Mouse (Mus musculus) heart, embryonic 10.5 days (tissue): ENCODE data around the gene Tom1l1. TPM values are rescaled to one million over a fixed set of nuclear protein-coding genes. Genes with fewer than 3 reads are reported as not detected.
"Not testable (repeated sequence)": the region's sequence is repeated elsewhere in the genome, so short reads cannot be mapped to it uniquely, and the experiment has no call there.

Source experiments
- DNase-seq: peaks from one replicate; pipeline ENCODE4 v3.0.0-alpha.2; 2017; ENCODE audit warnings: low spot score
- H3K27ac ChIP-seq: fragments of 300-500 bp; sonication (generic); 2 replicates; pipeline ENCODE4 v1.5.1; 2016; ENCODE audit warnings: mild to moderate bottlenecking
- H3K27me3 ChIP-seq: fragments of 300-500 bp; sonication (generic); 2 replicates; pipeline ENCODE4 v1.6.1; 2016; ENCODE audit warnings: mild to moderate bottlenecking; ENCODE audit not compliant: poor library complexity, insufficient read depth, severe bottlenecking
- H3K36me3 ChIP-seq: fragments of 300-500 bp; sonication (generic); 2 replicates; pipeline ENCODE4 v1.6.1; 2016; ENCODE audit warnings: mild to moderate bottlenecking, moderate library complexity
- H3K4me1 ChIP-seq: fragments of 300-500 bp; sonication (generic); 2 replicates; pipeline ENCODE4 v1.6.1; 2016; ENCODE audit warnings: mild to moderate bottlenecking
- H3K4me3 ChIP-seq: fragments of 300-500 bp; sonication (generic); 2 replicates; pipeline ENCODE4 v1.5.1; 2016; ENCODE audit warnings: mild to moderate bottlenecking, moderate library complexity
- H3K9me3 ChIP-seq: fragments of 300-500 bp; sonication (generic); 2 replicates; pipeline ENCODE4 v1.6.1; 2016; ENCODE audit warnings: mild to moderate bottlenecking, moderate library complexity
- WGBS: fragments of 180-500 bp; shearing (Covaris S2); methylation state at CpG from one replicate; pipeline ENCODE4 v1.1.7; 2016; 5-methylcytosine and 5-hydroxymethylcytosine counted together
- polyA plus RNA-seq: library from polyadenylated mRNA; unstranded; fragments of >200 nt; fragmentation: Nextera tagmentation; extraction: Ambion mirVana; gene quantifications from 2 replicates; pipeline ENCODE4 v1.2.1, GENCODE M21; 2016

The Tom1l1 gene
- polyA plus RNA-seq: 37.9 and 44.6 TPM in 2 replicates

- WGBS: 5% methylated on average over 47 of the region's 47 CpGs
- H3K9me3 ChIP-seq: no peaks in the 10 kb centered on the region
- DNase-seq: peak; percentile 90
- no peaks in the 10 kb centered on the region for H3K27me3 ChIP-seq
- peaks cover 20% of the 10 kb centered on the region; the same call in 1 of the 2 replicates for H3K4me1 ChIP-seq
- H3K27ac ChIP-seq: peak within 1 kb of the TSS; percentile 89
- H3K36me3 ChIP-seq: peaks cover 12% of the 10 kb centered on the region
- peak within 1 kb of the TSS; percentile 77 for H3K4me3 ChIP-seq
Observed at GRCm38 (mm10) chr11:90687460-90688416, at the start of gene Tom1l1. Gene Tom1l1, minus strand, starts transcription at chr11:90688366.

GRCm38 (mm10) chr11:90733575-90733974, 45.4 kb upstream of the Tom1l1 start:
- Histone ChIP-seq H3K4me3 (no peak overlapping the region), H3K27ac (no peak overlapping the region), H3K27me3 (no peaks in the 10 kb centered on the region), H3K9me3 (no peaks in the 10 kb centered on the region), H3K4me1 (peaks cover 13% of the 10 kb centered on the region), H3K36me3 (no peaks in the 10 kb centered on the region)
- DNase-seq: no peak
- 65% methylated on average over 4 of the region's 4 CpGs for WGBS

DNA sequence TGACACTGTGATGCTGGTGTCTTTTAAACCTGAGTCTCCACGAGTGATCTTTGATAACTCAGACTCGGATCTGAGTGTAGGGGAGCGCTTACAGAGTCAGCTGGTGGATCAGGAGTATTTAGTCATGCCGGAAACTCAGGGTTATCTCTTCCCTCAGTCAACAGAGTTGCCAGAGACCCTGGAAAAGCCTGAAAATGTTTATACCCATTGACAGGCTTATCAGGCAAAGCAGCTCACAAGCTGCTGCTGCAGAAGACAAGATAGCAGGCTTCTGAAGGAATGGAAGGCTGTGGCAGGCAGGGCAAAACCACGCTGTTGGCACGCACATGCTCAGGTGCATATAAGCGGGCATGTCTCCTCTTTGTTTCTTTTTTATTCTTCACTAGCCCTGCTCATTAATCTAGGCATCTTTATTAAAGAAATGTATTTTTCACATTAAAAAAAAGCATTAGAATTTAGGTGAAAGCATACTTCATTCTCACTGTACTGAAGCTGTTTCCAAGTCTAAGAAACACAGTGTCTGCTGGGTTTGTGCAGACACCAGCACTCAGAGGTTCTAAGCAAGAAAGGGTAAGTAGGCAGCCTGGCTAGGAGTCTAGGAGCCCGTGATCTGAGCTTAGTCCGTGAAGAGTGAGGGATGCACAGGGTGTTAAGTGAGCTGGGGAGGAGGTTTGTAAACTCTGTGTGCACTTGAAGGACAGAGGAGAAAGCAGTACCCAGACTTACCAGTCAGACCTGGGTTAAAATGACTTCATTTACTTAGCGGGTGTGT, 39.4 kb upstream of the Tom1l1 start:
- no peaks in the 10 kb centered on the region for H3K9me3 ChIP-seq
- H3K27me3 ChIP-seq: no peaks in the 10 kb centered on the region
- H3K36me3 ChIP-seq: no peaks in the 10 kb centered on the region
- H3K27ac ChIP-seq: peak overlapping the region; percentile 81
- H3K4me3 ChIP-seq: peak overlapping the region; percentile 22
- peaks cover 40% of the 10 kb centered on the region for H3K4me1 ChIP-seq
- DNase-seq: peak; percentile 90
- WGBS: 29% methylated on average over 10 of the region's 10 CpGs

DNA sequence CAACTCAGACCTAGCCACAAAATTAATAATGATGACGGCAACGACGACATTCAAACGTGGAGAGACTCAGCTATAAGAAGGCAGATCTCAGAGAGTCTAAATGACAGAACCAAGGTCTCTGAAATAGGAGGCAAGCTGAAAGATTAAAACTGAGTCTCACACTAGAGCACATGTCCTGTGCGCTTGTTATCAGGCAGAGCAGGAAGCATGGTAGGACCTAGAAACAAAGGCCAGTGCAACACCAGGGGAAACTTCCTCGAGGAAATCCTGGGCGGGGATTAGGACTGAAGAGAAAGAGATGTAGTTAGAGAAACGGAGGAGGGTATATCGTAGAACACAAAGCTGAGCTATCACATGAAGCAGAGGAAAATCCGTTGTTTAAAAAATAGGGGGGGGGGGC, 38.6 kb upstream of the Tom1l1 start:
- peak overlapping the region; percentile 81 for H3K27ac ChIP-seq
- peak overlapping the region; percentile 22; the same call in 1 of the 2 replicates for H3K4me3 ChIP-seq
- WGBS: 52% methylated on average over 10 of the region's 10 CpGs
- H3K4me1 ChIP-seq: peaks cover 40% of the 10 kb centered on the region
- no peak for DNase-seq
- H3K27me3 ChIP-seq: no peaks in the 10 kb centered on the region
- H3K9me3 ChIP-seq: no peaks in the 10 kb centered on the region
- H3K36me3 ChIP-seq: no peaks in the 10 kb centered on the region

GRCm38 (mm10) chr11:90722304-90722703, 34.1 kb upstream of the Tom1l1 start:
- no peak overlapping the region for H3K27ac ChIP-seq

GRCm38 (mm10) chr11:90717719-90718118, 29.6 kb upstream of the Tom1l1 start:
- WGBS: 87% methylated on average over 3 of the region's 3 CpGs
- H3K9me3 ChIP-seq: no peaks in the 10 kb centered on the region
- H3K27me3 ChIP-seq: no peaks in the 10 kb centered on the region
- DNase-seq: no peak
- H3K27ac ChIP-seq: no peak overlapping the region
- no peak overlapping the region for H3K4me3 ChIP-seq
- peaks cover 2% of the 10 kb centered on the region; the same call in 1 of the 2 replicates for H3K4me1 ChIP-seq
- H3K36me3 ChIP-seq: no peaks in the 10 kb centered on the region

More at GRCm38 (mm10) chr11:90722304-90722703, 34.1 kb upstream of the Tom1l1 start:
- no peaks in the 10 kb centered on the region for H3K27me3 ChIP-seq
- no peaks in the 10 kb centered on the region for H3K36me3 ChIP-seq
- DNase-seq: no peak
- peaks cover 20% of the 10 kb centered on the region for H3K4me1 ChIP-seq
- H3K4me3 ChIP-seq: no peak overlapping the region
- WGBS: 89% methylated on average over 3 of the region's 3 CpGs
- no peaks in the 10 kb centered on the region for H3K9me3 ChIP-seq

- Histone ChIP-seq H3K4me3 (no peak overlapping the region), H3K27me3 (no peaks in the 10 kb centered on the region), H3K36me3 (no peaks in the 10 kb centered on the region), H3K27ac (no peak overlapping the region), H3K9me3 (no peaks in the 10 kb centered on the region), H3K4me1 (no peaks in the 10 kb centered on the region)
- no peak for DNase-seq
- WGBS: 88% methylated on average over 9 of the region's 9 CpGs
Observed at GRCm38 (mm10) chr11:90711596-90711995, 23.4 kb upstream of the Tom1l1 start.

GRCm38 (mm10) chr11:90707134-90707533, 19.0 kb upstream of the Tom1l1 start:
- DNase-seq, H3K27ac ChIP-seq, H3K4me1 ChIP-seq, H3K27me3 ChIP-seq, H3K9me3 ChIP-seq, H3K4me3 ChIP-seq, H3K36me3 ChIP-seq: not testable (repeated sequence)
- 97% methylated on average over 1 of the region's 1 CpGs for WGBS

DNA sequence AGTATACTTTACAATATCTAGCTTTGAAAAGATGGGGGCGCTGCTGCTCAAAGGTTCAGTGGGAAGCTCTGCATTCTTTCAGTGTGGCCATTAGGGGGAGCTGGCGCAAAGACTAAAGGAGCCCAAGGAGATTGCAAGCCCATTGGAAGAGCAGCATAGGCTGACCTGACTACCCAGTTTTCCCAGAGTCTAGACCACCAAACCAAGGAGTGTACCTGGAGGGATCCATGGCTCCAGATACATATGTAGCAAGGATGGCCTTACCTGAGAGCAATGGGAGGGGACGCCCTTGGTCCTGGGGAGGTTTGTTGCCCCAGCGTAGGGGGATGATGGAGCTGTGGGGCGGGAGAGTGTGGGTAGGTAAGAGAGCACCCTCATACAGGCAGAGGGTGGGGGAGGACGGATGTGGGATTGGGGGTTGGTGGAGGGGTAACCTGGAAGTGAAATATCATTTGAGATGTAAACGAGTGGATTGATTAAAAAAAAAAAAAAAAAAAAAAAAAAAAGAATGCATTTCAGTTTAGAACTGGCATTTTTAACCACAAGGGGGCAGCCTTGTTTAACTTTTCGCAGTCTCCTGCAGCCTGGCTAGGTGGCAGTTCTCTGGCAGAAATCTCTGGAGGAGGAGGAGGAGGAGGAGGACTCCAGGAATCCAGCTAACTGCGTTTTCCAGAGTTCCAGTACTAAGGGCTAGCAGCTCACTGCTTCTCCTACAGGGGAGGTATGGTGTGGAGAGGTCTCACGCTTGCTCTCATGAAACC, 9.5 kb upstream of the Tom1l1 start:
- peak; percentile 90 for DNase-seq
- no peaks in the 10 kb centered on the region for H3K9me3 ChIP-seq
- H3K4me1 ChIP-seq: no peaks in the 10 kb centered on the region
- H3K27ac ChIP-seq: no peak overlapping the region
- 21% methylated on average over 10 of the region's 10 CpGs for WGBS
- H3K27me3 ChIP-seq: no peaks in the 10 kb centered on the region
- no peaks in the 10 kb centered on the region for H3K36me3 ChIP-seq
- H3K4me3 ChIP-seq: peak overlapping the region; percentile 35; the same call in 1 of the 2 replicates

GRCm38 (mm10) chr11:90695811-90696210, 7.6 kb upstream of the Tom1l1 start:
- 48% methylated on average over 9 of the region's 9 CpGs for WGBS
- Histone ChIP-seq H3K9me3 (no peaks in the 10 kb centered on the region), H3K4me1 (0 out of 2 replicates have a peak, but pooled peaks cover 8% of the 10 kb centered on the region)

DNA sequence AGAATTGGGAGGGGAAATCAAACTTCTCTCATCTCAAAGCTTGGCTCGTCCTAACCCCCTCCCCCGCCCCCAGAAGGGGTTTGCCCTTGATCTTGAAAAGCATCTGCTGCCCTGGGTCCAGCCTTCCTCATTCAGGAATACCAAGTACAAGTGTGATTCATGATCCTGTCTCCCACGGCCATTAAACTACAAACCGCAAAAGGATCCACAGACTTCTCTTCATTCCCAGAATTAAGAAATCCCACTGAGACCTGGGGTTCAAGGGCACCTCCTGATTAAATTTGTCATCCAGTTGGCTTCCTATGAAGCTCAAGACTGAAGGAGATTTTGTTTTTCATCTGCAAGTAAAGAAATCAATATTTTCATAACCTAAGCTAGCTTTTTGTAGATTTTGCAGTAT, 6.0 kb upstream of the Tom1l1 start:
- 0 out of 2 replicates have a peak, but pooled peaks cover 8% of the 10 kb centered on the region for H3K4me1 ChIP-seq
- H3K27me3 ChIP-seq: no peaks in the 10 kb centered on the region
- no peak overlapping the region for H3K4me3 ChIP-seq
- no peaks in the 10 kb centered on the region for H3K36me3 ChIP-seq
- DNase-seq: no peak
- 77% methylated on average over 4 of the region's 4 CpGs for WGBS
- no peak overlapping the region for H3K27ac ChIP-seq
- H3K9me3 ChIP-seq: no peaks in the 10 kb centered on the region

More at GRCm38 (mm10) chr11:90695811-90696210, 7.6 kb upstream of the Tom1l1 start:
- no peak for DNase-seq
- Histone ChIP-seq H3K27ac (no peak overlapping the region), H3K36me3 (no peaks in the 10 kb centered on the region), H3K4me3 (no peak overlapping the region), H3K27me3 (no peaks in the 10 kb centered on the region)

DNA sequence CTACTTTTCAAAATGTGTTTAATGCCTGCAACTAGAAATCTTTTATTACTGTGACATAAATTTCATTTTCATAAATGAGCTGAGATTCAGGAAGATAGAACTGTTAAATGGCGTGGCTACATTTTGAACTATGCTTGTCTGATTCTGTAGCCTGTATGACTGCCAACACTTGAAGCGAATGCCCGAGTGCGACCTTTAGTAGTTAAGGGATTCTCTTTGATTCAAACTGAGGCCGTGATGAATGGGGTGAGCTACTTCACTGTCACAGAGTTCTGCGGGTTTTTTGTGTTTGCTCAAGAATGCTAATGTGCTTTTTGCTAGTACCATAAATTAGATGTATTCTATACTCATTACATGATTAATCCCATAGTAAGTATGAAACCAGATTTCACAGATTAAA, 2.2 kb upstream of the Tom1l1 start:
- Histone ChIP-seq H3K4me1 (peaks cover 20% of the 10 kb centered on the region; the same call in 1 of the 2 replicates), H3K27me3 (no peaks in the 10 kb centered on the region), H3K36me3 (no peaks in the 10 kb centered on the region), H3K27ac (no peak overlapping the region), H3K4me3 (no peak overlapping the region), H3K9me3 (no peaks in the 10 kb centered on the region)
- 73% methylated on average over 6 of the region's 6 CpGs for WGBS
- no peak for DNase-seq
